Mouse (Mus musculus): ENCODE measurements at regions not wholly inside any gene's neighbourhood (a gene's known extent, or its start where the extent isn't known, plus 50 kb on each side); places are given as distances from the start of the nearest gene placed in this dataset.

GRCm38 (mm10) chr13:51939715-51940114 lies 93.2 kb downstream of the Gadd45g start:
- Histone ChIP-seq H3K27me3 (ENCODE audit: control insufficient read depth, insufficient read depth, low read depth, low read length) (no peaks in the 10 kb centered on the region), H3K27ac (ENCODE audit: low read length) (no peak overlapping the region), H3K4me3 (ENCODE audit: low read depth, low read length) (no peak overlapping the region), H3K9ac (ENCODE audit: low read depth, low read length) (no peak overlapping the region), H3K36me3 (ENCODE audit: control insufficient read depth, insufficient read depth) (no peaks in the 10 kb centered on the region), H3K4me2 (ENCODE audit: low read depth, low read length) (no peak overlapping the region), H3K4me1 (ENCODE audit: control insufficient read depth, low read depth, low read length) (peaks cover 2% of the 10 kb centered on the region), H3K9me3 (replicated peaks; ENCODE audit: control insufficient read depth, low read length) (no peaks in the 10 kb centered on the region)
- 76% methylated on average over 6 of the region's 6 CpGs for WGBS (ENCODE audit: insufficient replicate concordance)
- ATAC-seq (ENCODE audit: low read depth): no peak

GRCm38 (mm10) chr13:51946171-51946570 lies 99.7 kb downstream of the Gadd45g start:
- Histone ChIP-seq H3K9ac (ENCODE audit: low read depth, low read length) (no peak overlapping the region), H3K27ac (ENCODE audit: low read length) (no peak overlapping the region), H3K4me2 (ENCODE audit: low read depth, low read length) (no peak overlapping the region), H3K4me3 (ENCODE audit: low read depth, low read length) (no peak overlapping the region), H3K4me1 (ENCODE audit: control insufficient read depth, low read depth, low read length) (peaks cover 7% of the 10 kb centered on the region), H3K9me3 (replicated peaks; ENCODE audit: control insufficient read depth, low read length) (no peaks in the 10 kb centered on the region), H3K36me3 (ENCODE audit: control insufficient read depth, insufficient read depth) (no peaks in the 10 kb centered on the region), H3K27me3 (ENCODE audit: control insufficient read depth, insufficient read depth, low read depth, low read length) (no peaks in the 10 kb centered on the region)
- no peak; the same call in 1 of the 2 replicates for ATAC-seq (ENCODE audit: low read depth)
- 29% methylated on average over 3 of the region's 3 CpGs for WGBS (ENCODE audit: insufficient replicate concordance)

GRCm38 (mm10) chr13:51948896-51949295 lies 102.4 kb downstream of the Gadd45g start:
- H3K27me3 ChIP-seq (ENCODE audit: control insufficient read depth, insufficient read depth, low read depth, low read length): no peaks in the 10 kb centered on the region
- no peak overlapping the region for H3K9ac ChIP-seq (ENCODE audit: low read depth, low read length)
- peaks cover 7% of the 10 kb centered on the region for H3K4me1 ChIP-seq (ENCODE audit: control insufficient read depth, low read depth, low read length)
- ATAC-seq (ENCODE audit: low read depth): no peak
- H3K36me3 ChIP-seq (ENCODE audit: control insufficient read depth, insufficient read depth): no peaks in the 10 kb centered on the region
- H3K9me3 ChIP-seq (replicated peaks; ENCODE audit: control insufficient read depth, low read length): no peaks in the 10 kb centered on the region
- no peak overlapping the region for H3K4me2 ChIP-seq (ENCODE audit: low read depth, low read length)
- WGBS (ENCODE audit: insufficient replicate concordance): 65% methylated on average over 3 of the region's 3 CpGs
- no peak overlapping the region for H3K4me3 ChIP-seq (ENCODE audit: low read depth, low read length)
- no peak overlapping the region for H3K27ac ChIP-seq (ENCODE audit: low read length)

GRCm38 (mm10) chr13:51951506-51952038 lies 105.1 kb downstream of the Gadd45g start:
- no peak overlapping the region for H3K27ac ChIP-seq (ENCODE audit: low read length)
- no peaks in the 10 kb centered on the region for H3K27me3 ChIP-seq (ENCODE audit: control insufficient read depth, insufficient read depth, low read depth, low read length)
- no peaks in the 10 kb centered on the region for H3K9me3 ChIP-seq (replicated peaks; ENCODE audit: control insufficient read depth, low read length)
- H3K4me3 ChIP-seq (ENCODE audit: low read depth, low read length): no peak overlapping the region
- H3K9ac ChIP-seq (ENCODE audit: low read depth, low read length): no peak overlapping the region
- H3K36me3 ChIP-seq (ENCODE audit: control insufficient read depth, insufficient read depth): no peaks in the 10 kb centered on the region
- no peaks in the 10 kb centered on the region for H3K4me1 ChIP-seq (ENCODE audit: control insufficient read depth, low read depth, low read length)
- 29% methylated on average over 7 of the region's 7 CpGs for WGBS (ENCODE audit: insufficient replicate concordance)
- H3K4me2 ChIP-seq (ENCODE audit: low read depth, low read length): no peak overlapping the region
- ATAC-seq (ENCODE audit: low read depth): no peak

- Histone ChIP-seq H3K9me3 (replicated peaks; ENCODE audit: control insufficient read depth, low read length) (no peaks in the 10 kb centered on the region), H3K4me2 (ENCODE audit: low read depth, low read length) (no peak overlapping the region), H3K36me3 (ENCODE audit: control insufficient read depth, insufficient read depth) (no peaks in the 10 kb centered on the region), H3K9ac (ENCODE audit: low read depth, low read length) (no peak overlapping the region), H3K4me1 (ENCODE audit: control insufficient read depth, low read depth, low read length) (no peaks in the 10 kb centered on the region), H3K27ac (ENCODE audit: low read length) (no peak overlapping the region), H3K27me3 (ENCODE audit: control insufficient read depth, insufficient read depth, low read depth, low read length) (no peaks in the 10 kb centered on the region), H3K4me3 (ENCODE audit: low read depth, low read length) (no peak overlapping the region)
- 52% methylated on average over 4 of the region's 4 CpGs for WGBS (ENCODE audit: insufficient replicate concordance)
- no peak for ATAC-seq (ENCODE audit: low read depth)
These were observed 106.6 kb downstream of the Gadd45g start for GRCm38 (mm10) chr13:51953084-51953483.

- no peak overlapping the region for H3K27ac ChIP-seq (ENCODE audit: low read length)
- H3K27me3 ChIP-seq (ENCODE audit: control insufficient read depth, insufficient read depth, low read depth, low read length): no peaks in the 10 kb centered on the region
- no peak overlapping the region for H3K4me2 ChIP-seq (ENCODE audit: low read depth, low read length)
- H3K4me1 ChIP-seq (ENCODE audit: control insufficient read depth, low read depth, low read length): no peaks in the 10 kb centered on the region
- WGBS (ENCODE audit: insufficient replicate concordance): 68% methylated on average over 8 of the region's 8 CpGs
- H3K4me3 ChIP-seq (ENCODE audit: low read depth, low read length): no peak overlapping the region
- H3K36me3 ChIP-seq (ENCODE audit: control insufficient read depth, insufficient read depth): no peaks in the 10 kb centered on the region
- no peaks in the 10 kb centered on the region for H3K9me3 ChIP-seq (replicated peaks; ENCODE audit: control insufficient read depth, low read length)
- ATAC-seq (ENCODE audit: low read depth): no peak
- H3K9ac ChIP-seq (ENCODE audit: low read depth, low read length): no peak overlapping the region
These were observed 107.1 kb downstream of the Gadd45g start for GRCm38 (mm10) chr13:51953569-51953968.

GRCm38 (mm10) chr13:51957101-51957500 lies 110.6 kb downstream of the Gadd45g start:
- Histone ChIP-seq H3K27me3 (ENCODE audit: control insufficient read depth, insufficient read depth, low read depth, low read length) (no peaks in the 10 kb centered on the region), H3K4me3 (ENCODE audit: low read depth, low read length) (no peak overlapping the region), H3K36me3 (ENCODE audit: control insufficient read depth, insufficient read depth) (no peaks in the 10 kb centered on the region), H3K27ac (ENCODE audit: low read length) (no peak overlapping the region), H3K9me3 (replicated peaks; ENCODE audit: control insufficient read depth, low read length) (no peaks in the 10 kb centered on the region), H3K4me2 (ENCODE audit: low read depth, low read length) (no peak overlapping the region), H3K9ac (ENCODE audit: low read depth, low read length) (no peak overlapping the region), H3K4me1 (ENCODE audit: control insufficient read depth, low read depth, low read length) (no peaks in the 10 kb centered on the region)
- no peak for ATAC-seq (ENCODE audit: low read depth)
- 71% methylated on average over 8 of the region's 8 CpGs for WGBS (ENCODE audit: insufficient replicate concordance)

- Histone ChIP-seq H3K4me3 (ENCODE audit: low read depth, low read length) (no peak overlapping the region), H3K4me2 (ENCODE audit: low read depth, low read length) (no peak overlapping the region), H3K9me3 (replicated peaks; ENCODE audit: control insufficient read depth, low read length) (no peaks in the 10 kb centered on the region), H3K9ac (ENCODE audit: low read depth, low read length) (no peak overlapping the region), H3K36me3 (ENCODE audit: control insufficient read depth, insufficient read depth) (no peaks in the 10 kb centered on the region), H3K27ac (ENCODE audit: low read length) (no peak overlapping the region), H3K27me3 (ENCODE audit: control insufficient read depth, insufficient read depth, low read depth, low read length) (no peaks in the 10 kb centered on the region), H3K4me1 (ENCODE audit: control insufficient read depth, low read depth, low read length) (peaks cover 5% of the 10 kb centered on the region)
- 66% methylated on average over 8 of the region's 8 CpGs for WGBS (ENCODE audit: insufficient replicate concordance)
- no peak for ATAC-seq (ENCODE audit: low read depth)
These were observed 113.1 kb downstream of the Gadd45g start for GRCm38 (mm10) chr13:51959591-51959990.

GRCm38 (mm10) chr13:51960262-51960661 lies 113.8 kb downstream of the Gadd45g start:
- Histone ChIP-seq H3K4me2 (ENCODE audit: low read depth, low read length) (no peak overlapping the region), H3K27ac (ENCODE audit: low read length) (no peak overlapping the region), H3K4me1 (ENCODE audit: control insufficient read depth, low read depth, low read length) (peaks cover 7% of the 10 kb centered on the region), H3K4me3 (ENCODE audit: low read depth, low read length) (no peak overlapping the region), H3K36me3 (ENCODE audit: control insufficient read depth, insufficient read depth) (no peaks in the 10 kb centered on the region), H3K9ac (ENCODE audit: low read depth, low read length) (no peak overlapping the region), H3K27me3 (ENCODE audit: control insufficient read depth, insufficient read depth, low read depth, low read length) (no peaks in the 10 kb centered on the region), H3K9me3 (replicated peaks; ENCODE audit: control insufficient read depth, low read length) (no peaks in the 10 kb centered on the region)
- ATAC-seq (ENCODE audit: low read depth): no peak
- WGBS (ENCODE audit: insufficient replicate concordance): 77% methylated on average over 4 of the region's 4 CpGs
